Mouse (Mus musculus): ENCODE measurements around the gene Mrps23.

The Mrps23 gene

DNA sequence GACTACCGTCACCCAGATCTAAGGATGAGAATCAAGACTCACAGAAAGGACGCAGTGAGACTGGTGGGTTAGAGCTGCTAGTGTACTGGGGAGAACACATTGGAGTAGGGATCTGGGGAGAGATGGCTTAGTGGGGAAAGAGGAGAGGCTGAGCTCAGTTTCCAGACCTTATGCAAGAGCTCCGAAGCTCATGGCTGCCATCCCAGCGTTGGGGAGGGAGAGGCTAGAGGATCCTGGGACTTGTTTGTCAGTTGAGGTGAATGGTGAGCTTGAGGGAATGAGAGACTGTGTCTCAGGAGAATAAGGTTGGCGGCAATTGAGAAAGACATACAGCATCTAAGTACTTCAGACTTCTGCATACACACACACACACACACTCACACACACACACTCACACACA is 44.4 kb downstream of the Mrps23 start:
- no peak for DNase-seq (ENCODE audit: low spot score in 2 of 2)

DNA sequence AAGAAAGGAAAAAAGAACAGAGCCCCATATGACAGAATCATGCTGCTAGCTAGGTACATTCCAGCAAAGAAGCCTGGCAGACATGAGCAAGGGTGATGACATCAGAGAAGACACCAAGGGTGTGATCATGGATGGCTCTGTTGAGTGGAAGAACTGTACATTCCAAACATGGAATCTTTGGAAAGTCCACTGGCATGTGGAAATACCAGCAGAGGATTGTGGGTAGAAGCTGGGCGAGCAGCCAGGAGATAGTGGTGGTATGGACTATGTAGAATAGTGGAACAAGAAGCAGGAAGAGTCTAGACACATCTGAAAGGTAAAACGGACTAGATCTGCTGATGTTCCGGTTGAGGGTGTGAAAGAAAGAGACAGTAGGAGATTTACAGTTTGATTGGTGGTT is 46.4 kb downstream of the Mrps23 start:
- DNase-seq (ENCODE audit: low spot score in 2 of 2): no peak

DNA sequence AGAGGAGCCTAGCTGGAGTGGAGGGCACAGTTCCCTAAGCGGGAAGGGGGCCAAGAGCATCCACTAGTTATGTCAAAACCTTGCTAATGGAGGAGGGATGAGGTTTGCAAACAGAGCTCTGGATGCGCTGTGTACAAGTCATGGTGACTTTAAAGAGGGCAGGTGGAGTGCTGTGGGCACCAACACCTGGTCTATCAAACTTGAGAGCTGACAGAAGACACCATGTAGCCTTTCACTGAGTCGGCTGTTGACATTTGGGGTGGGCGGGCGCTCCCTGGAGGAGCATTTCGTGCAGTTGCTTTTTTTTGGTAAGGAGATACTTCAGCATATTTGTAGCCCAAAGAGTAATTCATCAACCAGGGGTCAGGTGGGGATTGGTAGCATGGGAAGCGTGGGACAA is 47.1 kb downstream of the Mrps23 start:
- DNase-seq (ENCODE audit: low spot score in 2 of 2): no peak

DNA sequence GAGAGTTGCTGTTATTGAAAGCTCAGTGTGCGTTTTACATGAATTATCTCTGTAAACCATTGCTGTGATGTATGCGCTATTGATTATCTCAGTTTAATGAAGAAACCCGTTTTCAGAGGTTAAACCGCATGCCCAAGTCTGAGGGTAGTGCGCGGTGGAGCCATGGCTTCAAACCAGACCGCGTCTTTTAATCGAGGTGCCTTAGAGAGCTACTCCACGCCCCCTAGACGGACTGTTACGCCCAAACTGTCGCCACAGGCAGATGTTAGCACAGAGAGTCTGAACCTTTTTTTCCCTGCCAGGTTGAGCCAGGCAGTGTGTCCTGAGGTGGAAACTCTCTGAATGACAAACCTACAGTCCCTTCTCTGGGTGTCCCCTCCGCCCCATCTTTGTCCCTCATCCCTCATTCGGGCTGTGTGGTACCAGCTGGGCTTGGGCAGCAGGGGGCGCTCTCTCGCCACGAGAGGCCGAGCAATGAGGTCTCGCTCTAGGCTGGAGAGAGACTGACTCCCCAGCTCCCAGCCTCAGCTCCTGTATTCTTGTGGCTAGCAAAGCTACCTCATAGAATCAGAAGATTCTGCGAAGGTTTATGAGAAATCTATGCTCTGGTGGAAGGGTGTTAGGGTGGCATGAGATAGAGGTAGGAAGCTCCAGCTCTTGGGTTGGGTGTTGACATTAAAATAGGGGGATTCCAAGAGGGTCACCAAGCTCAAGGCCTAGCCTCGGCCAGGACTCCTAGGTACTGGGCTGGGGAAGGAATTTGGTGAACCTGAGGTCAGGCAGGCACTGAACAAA is 48.0 kb downstream of the Mrps23 start:
- peak; percentile 95 for DNase-seq (ENCODE audit: low spot score in 2 of 2)

DNA sequence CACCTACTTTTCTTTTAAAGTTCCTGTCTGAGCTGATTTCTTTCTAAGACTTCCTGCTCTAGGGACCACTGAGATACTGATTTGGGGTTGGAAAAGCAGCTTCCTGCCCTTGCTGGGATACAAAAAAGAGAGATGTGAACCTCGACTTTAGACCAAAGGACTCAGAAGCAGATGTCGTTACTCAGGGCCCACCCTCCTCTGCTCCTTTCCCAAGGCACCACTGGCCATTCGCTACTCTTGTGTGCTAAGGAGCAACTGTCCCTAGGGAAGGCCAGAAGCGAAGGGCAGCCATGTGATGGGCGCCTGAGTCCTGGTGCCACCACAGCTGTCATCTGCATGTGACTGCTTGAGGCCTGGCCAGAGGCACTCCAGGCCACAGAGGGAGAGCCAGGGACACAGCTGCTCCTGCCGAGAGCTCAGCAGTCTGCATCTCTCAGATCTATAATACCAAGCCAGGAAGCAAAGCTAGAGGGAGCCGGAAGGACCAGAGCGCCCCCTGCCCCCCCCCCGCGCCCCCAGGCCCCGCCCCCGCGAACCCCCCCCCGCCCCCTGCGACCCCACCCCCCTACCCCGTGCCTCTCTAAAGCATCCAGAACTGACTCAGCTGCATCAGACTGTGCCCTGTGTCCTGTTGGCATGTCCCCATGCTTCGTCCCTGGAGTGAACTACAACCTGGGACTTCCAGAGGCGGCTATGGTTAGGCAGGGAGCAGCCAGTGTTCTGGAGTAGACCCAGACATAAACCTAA is 48.8 kb downstream of the Mrps23 start:
- DNase-seq (ENCODE audit: low spot score in 2 of 2): peak in 1 of 2 experiments; percentile 68

DNA sequence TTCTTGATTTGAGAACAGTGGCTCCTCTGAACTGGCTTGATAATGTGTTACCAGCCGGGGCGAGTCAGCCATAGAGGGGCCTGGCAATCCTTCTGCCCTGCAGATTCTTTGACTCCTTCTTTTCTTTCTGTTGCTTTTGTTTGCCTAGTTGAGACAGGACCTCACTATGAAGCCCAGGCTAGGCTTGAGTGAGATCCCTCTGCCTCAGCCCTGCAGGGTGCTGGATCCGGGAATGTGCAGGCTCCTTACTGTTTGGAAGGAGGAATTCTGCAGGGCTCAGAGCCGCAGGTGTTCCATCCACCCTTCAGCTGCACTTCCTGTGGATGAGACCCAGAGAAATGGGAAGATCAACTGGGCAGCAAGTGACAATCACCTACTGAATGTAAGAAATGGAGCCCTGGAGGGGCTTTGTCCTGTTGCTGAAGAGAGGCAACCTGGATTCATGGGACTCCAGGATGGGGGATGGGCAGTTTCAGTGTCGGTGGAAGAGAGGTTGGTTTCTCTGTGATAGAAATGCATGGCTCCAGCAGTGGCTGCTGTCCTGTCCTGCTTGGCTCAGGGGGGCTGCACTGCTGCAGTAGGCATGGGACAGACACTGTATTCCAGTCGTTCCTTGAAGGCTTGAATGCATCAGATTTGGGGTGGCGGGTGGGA is 49.5 kb downstream of the Mrps23 start:
- DNase-seq (ENCODE audit: low spot score in 2 of 2): peak in 1 of 2 experiments; percentile 27

DNA sequence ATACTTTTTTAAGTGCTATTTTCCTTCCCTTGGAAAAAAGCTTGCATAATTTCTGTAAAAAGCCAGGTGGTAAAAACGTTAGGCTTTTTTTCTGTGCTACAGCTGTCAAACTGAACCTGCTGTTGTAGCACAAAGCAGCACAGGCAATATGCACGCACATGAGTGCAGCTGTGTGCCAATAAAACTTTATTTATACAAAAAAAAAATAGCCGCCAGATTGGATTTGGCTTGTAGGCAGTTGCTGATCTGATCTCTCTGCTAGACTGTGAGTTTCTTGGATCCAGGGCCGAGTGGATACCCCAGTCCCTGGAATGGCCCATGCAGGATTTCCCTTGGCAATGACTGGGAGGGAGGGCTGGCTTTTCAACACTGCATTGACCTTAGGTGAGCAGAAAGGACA is 53.5 kb downstream of the Mrps23 start:
- DNase-seq (ENCODE audit: low spot score in 2 of 2): no peak

DNA sequence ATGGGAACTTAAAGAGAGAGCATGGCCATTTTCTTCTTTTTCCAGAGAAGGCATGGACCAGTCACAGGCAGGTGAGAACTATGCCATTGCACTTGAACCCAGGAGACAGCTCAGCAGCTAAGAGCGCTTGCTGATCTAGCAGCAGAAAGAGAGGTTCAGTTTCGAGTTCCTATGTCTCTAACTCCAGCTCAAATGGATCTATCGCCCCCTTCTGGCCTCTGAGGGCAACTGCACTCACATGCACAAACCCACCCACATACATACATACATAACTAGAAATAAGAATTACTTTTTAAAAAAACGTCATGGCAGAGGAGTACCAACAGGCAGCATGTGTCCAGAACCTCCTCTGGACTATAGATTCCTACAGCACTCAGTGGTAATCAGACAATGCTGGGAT is 54.0 kb downstream of the Mrps23 start:
- no peak for DNase-seq (ENCODE audit: low spot score in 2 of 2)

DNA sequence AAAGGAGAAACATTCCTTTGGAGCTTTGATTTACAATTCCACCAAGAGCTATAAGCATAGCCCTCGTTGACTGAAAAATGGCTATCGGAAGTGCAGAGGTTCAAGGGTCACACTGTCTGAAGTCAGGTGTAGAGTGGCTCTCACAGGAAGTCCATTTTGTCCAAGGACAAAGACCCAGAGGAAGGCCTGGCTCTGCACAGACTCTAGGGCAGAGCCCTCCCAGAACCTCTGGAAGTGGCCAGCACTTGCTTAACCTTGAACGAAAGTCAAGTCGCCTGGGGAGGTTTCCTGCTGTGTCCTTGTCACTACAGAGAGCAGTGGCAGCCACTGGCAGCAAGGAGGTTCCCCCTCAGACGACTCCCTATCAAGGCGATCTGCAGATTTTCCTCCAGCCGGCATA is 56.3 kb downstream of the Mrps23 start:
- DNase-seq (ENCODE audit: low spot score in 2 of 2): no peak

Data from cerebellum, postnatal 4 days (tissue).